Mouse (Mus musculus): Measurements from ENCODE around the gene Zfp950.

DNA sequence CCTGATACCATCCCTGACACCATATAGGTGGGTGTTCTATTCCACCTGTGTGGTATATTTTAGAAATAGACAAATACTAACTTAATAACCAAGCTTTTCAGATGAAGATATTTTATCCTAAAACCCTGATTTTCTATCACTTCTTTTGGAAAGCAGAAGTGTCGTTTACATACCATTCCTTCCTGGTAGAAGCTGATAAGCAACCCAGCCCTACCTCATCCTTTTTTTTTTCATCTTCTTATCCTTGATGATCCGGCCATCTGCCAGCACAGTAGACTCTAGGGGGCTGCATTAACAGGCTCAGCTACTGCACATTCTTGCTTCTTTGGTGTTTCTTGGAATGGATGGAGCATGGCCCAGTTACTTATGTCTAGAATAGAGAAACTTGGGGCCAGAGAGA is 55.4 kb downstream of the Zfp950 start:
- TF ChIP-seq CTCF (IDR thresholded peaks at IDR 0.05) (no peak), EP300 (IDR thresholded peaks at IDR 0.05) (no peak)
